Mouse (Mus musculus) c-Kit-positive CD71-positive TER-119-positive erythroid progenitor cells, embryonic 14.5 days (primary cell): ENCODE data around the gene Zdhhc20.
"Not testable (repeated sequence)": the region's sequence is repeated elsewhere in the genome, so short reads cannot be mapped to it uniquely, and the experiment has no call there.

Experiments used
- DNase-seq: peaks from one replicate; pipeline ENCODE4 v3.0.0-alpha.2; 2013; ENCODE audit warnings: low spot score

Gene Zdhhc20

DNA sequence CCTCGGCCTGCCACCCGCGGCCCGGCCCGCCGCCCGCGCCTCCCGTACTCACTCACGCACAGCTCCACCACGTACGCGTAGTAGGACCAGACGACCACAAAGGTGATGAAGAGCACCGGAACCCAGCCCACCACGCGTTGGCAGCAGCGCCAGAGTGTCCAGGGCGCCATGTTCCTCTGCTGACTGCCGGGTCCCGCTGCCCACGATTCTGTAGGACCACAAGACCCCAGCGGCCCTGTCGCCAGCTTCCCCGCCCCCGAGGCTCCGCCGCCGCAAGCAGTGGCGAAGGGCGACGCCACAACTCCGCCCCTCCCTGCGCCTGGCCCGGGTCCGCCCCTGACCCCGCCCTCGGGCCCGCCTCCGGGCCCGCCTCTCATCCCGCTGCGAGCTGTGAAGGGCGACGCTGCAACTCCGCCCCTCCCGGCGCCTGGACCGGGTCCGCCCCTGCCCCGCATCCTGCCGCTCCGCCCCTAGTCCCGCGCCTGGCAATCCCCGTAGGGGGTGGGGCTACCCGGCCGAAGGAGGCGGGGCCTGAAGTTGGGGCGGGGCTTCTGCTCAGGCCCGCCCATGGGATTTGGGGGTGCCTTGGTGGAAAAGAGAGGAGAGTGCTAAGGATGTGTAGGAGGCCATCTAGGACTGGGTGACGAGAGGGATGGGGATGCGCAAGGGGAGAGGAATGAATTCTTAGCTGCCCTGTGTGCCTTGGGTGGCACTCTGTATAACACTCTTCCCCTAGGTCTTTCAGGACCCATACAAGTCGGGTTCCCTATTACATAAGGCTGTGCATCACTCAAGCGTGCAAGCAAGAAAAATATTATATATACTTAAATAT lies at the start of gene Zdhhc20:
Zdhhc20 (minus strand) TSS at position 266 of the 832 bp plus-strand sequence.
- DNase-seq, result peak; percentile 92

DNA sequence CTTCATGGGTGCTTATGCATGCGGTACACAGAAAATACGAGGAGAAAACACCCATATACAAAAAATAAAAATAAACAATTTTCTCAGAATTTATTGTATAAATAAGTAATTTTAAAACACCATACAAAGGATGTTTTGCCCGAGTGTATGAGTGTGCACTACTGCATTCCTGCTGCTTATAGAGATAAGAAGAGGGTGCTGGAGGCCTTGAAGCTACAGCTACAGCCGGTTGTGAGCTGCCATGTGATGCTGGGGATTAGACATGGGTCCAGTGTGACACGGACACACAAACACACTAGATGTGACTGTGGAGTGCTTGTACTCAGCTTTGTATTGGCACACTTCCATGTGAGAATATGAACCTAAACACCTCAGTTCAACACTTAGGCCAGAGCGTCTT lies 47.2 kb upstream of the Zdhhc20 start:
- DNase-seq, result no peak

DNA sequence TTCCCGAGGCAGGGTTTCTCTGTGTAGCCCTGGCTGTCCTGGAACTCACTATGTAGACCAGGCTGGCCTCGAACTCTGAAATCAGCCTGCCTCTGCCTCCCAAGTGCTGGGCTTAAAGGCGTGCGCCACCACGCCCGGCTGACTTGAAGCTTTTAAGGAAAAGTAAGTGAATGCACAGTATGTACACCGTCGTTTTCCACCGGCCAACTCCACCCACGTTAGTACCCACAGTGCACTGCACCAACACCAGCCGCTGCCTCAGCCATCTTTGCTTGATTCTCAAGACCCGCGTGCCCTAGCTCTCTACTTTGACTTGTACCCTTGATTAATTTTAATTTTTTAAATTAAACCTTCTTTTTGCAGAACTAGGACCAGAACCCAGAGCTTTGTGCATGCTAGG lies 44.6 kb upstream of the Zdhhc20 start:
- DNase-seq, result no peak

DNA sequence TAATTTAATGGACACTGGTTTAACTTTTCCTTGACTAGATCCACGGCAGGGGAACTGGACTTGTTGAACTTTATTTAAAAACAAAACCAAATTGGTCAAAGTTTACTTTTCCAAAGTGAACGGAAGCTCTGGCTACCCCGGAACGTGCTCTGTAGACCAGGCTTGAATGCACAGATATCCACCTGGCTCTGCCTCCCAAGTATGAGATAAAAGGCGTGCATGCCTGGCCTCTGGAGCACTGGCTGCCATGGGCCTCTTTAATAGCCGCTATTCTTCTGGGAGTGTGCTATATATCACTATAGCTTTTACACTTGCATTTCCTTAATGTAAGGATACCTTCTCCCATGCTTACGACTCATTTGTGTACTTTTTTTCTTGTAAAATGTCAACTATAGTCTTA lies 43.5 kb upstream of the Zdhhc20 start:
- no peak for DNase-seq

DNA sequence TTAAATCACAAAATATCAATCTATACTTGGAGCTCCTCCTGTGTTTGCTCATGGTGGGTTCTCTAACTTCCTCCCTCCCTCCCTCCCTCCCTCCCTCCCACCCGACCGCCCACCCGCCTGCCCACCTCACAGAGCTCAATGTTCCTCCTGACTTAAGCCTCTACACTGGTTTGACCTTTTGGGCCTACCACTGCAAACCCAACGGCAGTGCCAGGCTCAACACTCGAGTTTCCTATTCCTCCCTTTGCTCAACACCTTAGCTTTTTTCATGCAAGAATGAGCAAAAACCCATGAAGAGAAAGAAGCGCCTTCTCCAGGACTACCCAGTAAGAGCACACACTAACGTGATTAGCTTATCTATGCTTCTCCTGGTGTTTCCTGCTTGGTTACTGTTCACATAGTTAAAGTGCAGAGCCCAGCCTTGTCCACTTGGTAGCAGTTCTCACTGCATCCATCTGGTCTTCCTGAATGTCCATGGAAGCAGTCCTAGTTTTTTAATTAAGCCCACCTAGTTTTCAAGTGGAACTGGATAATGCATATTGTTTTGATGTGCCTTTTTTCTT lies 42.9 kb upstream of the Zdhhc20 start:
- DNase-seq, result peak; percentile 49

DNA sequence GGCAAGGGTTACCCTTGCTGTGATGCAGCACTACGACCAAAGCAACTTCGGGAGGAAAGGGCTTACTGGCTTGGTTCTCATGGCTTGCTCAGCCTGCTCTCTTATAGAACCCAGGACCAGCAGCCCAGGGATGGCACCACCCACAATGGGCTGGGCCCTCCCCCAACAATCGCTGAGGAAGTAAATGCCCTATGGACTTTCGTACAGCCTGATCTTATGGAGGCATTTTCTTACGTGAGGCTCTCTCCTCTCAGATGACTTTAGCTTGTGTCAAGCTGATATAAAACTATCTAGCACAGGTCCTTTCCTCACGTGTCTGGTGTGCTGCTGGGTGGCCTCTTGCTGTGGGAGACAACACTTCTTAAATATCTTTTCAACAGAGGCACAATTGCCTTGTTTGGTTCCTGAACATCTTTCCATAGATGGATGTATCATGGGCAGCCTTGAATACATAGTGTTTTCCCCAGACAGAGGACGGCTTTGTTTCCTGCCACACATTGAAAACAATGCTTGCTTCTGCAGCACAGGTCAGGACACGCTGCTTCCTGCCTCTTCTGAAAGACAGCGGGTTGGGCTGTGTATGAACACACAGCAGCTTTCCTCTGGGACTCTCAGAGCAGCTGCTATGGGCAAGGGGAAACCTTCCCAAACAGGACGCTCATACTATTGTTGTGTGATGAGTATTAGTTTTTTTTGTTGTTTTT lies 31.5 kb upstream of the Zdhhc20 start:
- no peak for DNase-seq

DNA sequence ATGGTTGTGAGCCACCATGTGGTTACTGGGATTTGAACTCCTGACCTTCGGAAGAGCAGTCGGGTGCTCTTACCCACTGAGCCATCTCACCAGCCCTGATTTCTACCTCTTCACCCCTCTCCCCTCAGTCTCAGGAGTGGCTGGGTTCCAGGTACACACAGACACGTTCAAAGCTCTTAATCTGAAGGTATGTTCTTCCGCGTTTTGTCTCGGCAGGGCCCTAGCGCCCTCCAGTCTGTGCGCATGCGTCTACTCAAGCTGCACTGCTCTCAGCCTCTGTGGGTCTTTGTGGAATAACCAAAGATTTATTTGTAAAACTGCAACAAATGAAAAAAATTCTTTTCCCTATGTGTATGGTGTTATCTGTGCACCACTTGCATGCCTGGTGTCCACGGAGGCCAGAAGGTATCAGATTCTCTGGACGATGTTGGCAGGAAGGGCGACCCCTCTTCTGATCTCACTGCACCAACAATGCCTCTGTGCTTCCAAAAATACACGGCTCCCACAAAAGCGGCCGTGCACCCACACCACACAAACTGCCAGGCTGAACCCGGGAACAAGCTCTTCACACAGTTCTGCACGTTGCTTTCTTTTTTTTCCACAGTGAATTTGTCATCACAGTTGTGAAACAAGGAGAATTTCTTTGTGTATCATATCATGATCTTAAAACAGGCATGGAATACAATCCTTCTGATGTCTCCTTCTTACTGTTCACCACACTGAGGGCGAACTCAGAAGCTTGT lies 30.7 kb upstream of the Zdhhc20 start:
- no peak for DNase-seq

DNA sequence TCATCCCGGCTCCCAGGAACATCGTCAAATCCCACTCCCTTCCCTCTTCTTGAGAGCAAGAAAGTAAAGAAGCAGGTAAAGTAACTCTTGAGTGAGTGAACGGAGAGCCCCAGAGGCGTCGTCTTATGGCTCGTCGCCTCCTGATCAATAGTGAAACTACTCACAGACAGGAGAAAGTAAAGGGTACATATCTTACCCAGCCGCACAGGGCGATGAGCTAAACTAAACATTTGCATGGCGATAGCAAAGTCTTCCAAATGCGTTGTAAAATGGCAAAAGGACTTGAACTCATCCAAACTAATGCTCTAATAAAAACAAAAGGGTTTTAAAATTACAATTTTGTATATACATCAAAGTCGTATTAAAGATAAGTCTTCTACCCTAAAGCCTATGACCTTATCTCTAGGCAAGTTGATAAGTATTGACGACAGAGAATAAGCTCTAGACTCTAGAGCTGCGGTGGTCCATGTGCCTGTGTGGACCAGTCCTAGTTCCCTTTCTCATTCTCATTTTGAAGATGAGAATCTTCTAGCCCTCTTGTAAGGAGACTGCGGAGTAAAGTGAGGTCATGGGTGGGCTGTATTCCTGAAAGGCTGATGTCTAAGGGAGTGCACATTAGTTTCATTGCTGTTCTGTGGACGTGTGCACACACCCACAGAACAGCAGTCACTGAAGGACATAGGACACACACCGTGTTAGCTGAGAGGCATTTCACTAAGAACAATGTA lies 29.2 kb upstream of the Zdhhc20 start:
- no peak for DNase-seq

DNA sequence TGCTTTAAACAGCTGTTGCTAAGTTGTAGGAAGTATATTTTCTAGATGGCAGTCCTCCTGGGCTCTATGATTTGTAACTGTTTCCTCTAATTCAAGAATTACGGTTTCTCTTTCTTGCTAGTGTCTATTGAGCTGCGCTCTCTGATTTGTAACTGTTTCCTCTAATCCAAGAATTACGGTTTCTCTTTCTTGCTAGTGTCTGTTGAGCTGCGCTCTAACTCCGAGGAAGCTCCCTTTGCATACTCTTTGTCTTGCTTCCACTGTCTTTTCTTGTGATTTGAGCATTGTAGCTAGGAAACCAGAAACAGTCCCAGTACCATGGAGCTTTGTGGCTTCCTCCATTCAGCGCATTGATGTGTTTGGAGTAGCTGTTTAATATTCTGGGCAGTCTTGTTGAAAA lies 25.3 kb upstream of the Zdhhc20 start:
- DNase-seq, result no peak

DNA sequence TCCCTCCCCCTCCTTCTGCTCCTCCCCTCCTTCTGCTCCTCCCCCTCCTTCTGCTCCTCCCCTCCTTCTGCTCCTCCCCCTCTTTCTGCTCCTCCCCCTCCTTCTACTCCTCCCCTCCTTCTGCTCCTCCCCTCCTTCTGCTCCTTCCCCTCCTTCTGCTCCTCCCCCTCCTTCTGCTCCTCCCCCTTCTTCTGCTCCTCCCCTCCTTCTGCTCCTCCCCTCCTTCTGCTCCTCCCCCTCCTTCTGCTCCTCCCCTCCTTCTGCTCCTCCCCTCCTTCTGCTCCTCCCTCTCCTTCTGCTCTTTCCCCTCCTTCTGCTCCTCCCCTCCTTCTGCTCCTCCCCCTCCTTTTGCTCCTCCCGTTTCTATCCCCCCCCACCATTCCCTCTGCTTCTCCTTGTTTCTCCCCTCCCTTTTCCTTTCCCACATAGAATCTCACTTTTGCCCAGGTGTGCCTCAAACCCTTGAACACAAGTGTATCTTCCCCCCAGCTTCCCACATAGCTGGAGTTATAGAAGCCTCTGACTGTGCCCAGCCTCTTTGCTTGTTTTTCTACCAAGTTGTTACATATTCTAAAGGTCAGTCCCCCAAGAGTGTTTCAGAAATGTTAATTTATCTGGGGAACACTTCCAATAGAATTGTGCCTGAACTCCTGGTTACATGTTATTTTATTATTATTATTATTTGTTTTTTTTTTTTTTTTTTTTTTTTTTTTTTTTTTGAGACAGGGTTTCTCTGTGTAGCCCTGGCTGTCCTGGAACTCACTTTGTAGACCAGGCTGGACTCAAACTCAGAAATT lies 22.3 kb upstream of the Zdhhc20 start:
- not testable (repeated sequence) for DNase-seq

DNA sequence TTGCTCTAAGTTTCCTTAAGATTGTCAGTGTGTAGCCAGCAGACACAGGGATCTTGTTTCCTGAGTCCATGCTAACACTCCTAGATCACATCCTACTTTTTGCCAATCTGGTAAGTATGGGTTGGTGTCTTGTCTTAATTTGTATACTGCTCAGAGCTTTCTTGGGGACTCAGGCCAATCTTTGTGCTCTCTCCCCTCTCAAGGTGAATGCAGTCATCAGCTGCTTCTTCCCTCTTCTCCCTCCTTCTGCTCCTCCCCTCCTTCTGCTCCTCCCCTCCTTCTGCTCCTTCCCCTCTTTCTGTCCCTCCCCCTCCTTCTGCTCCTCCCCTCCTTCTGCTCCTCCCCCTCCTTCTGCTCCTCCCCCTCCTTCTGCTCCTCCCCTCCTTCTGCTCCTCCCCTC lies 21.7 kb upstream of the Zdhhc20 start:
- not testable (repeated sequence) for DNase-seq

DNA sequence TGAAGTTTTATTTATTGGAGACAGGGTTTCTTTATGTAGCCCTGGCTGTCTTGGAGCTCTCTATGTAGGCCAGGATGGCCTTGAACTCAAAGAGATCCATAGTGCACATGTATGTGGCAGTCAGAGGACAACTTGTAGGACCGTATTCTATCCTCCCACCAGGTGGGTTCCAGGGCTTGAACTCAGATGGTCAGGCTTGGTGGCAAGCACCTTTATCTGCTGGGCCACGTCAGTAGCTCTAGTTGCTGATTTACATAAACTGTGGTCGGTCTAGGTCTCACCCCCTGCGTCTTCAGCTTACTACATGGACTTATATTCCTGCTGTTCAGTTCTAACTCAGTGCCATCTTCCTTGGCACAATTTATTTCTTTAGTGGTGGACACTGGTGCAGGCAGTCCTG lies 21.2 kb upstream of the Zdhhc20 start:
- DNase-seq, result no peak

DNA sequence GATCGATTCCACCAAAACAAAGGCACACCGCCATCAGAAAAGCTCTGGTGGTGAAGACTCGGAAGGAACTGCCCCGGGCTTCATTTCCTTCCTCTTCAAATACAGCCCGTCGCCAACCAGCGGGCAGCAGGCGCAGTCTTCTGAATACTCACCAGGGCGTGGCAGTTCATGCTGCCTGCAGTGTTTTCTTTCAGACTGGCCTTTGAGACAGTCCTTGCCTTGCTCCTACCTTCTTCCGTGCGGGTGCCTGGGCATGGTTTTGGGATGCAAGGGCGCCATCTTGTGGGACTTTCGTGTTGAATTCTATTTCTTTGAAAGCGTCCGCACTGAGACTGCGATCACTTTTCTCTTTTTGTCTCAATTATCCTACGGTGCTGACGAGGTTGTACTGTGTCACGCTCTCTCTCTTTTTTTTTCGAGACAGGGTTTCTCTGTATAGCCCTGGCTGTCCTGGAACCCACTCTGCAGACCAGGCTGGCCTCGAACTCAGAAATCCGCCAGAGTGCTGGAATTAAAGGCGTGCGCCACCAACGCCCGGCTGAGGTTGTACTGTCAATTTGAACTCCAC lies 20.5 kb upstream of the Zdhhc20 start:
- DNase-seq, result peak; percentile 86

DNA sequence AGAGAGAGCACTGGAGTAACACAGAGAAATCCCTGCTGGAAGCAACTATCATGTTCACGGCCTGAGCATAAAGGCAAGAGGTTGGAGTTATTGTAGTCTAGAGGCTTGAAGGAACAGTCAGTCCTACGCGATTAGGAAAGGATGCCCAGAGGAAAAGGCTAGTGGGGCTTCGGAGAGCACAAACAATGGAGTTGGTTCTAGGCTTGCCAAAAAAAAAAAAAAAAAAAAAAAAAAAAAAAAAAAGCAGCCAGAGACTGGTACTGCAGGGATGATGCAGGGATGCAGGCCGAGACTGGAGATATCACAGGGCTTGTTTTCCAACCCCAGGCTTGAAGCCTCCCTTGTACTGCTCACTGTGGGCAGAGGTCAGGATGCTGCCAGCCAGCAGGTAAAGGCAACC lies 19.2 kb upstream of the Zdhhc20 start:
- DNase-seq, result no peak

DNA sequence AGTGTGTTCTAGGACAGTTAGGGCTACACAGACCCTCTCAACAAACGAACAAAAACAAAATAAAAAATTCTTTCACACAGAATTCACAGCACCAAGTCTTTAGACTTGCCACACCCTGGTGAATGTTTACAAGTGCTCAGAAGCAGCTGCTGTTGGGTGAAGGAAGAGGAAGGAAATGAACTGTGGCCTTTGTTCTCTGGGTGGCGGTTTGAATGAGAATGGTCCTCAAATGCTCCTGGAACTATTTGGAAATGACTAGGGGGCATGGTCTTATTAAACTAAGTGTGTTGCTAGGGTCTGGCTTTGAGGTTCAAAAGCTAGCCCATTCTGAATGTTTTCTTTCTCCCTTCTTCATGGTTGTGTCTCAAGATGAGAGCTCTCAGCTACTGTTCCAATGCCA lies 18.4 kb upstream of the Zdhhc20 start:
- DNase-seq, result no peak

DNA sequence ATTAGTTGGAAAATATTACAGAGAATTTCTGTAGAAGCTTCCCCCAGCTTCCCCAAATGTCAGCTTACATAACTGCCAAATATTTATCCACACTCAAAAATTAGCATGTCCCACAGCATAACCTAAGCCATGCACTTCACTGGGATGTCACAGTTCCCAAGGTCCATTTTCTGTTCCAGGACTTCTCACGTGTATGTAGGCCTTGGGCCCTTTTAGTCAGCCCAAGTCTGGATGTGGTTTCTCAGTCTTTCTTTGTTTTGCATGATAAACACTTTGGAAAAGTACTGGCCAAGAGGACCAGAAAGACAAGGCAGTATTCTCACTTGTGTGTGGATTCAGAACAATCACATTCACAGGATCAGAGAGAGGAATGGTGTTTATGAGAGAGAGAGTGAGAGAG lies 11.9 kb upstream of the Zdhhc20 start:
- DNase-seq, result no peak

DNA sequence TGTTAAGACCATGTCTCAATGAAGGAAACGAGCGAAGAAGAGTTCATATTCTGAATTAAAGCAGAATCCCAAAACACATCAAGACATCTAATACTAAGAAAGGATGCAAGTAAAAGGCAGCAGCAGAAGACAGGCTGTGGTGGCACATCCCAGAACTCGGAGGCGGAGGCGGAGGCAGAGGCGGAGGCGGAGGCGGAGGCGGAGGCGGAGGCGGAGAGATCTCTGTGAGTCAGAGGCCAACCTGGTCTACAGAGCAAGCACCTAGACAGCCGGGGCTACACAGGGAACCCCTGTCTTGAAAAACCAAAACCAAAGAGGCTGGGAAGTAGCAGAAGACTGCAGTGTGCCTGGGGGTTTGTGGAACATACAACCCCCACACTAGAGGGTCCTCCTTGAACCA lies 6.8 kb upstream of the Zdhhc20 start:
- no peak for DNase-seq

DNA sequence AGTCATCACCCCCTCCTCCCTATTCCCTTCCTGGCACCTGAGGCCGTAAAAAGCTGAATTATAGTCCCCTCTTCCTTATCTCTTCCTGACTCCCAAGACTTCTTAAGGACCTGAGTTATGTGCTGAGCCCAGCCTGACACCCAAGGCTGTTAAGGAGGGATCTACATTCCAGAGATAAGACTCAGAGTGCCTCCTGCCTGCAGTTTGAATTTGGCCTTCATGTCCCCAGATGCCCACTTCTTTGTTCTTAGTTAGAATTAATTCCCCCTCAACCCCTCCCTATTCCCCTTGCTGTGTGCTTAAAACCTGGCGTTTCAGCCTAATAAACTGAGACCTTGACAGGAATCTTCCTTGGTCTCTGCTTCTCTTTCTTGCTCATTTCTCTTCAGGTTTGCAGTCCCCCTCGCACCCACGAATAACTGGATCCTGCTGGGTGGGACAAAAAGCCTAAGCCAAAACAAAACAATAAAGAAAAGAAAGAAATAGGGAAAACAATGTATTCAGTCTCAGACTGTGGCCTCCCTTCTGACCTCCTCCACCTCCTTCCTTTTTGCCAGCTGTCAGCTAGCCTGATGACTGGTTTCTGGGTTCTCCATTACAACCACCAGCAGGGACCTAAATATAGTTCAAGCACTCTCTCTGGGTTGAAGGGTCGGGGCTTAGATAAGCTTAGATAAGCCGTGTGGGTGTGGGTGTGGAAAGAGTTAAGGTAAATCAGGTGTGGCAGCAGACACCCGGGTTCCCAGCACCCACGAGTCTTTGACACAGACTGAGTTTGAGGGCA lies 6.2 kb upstream of the Zdhhc20 start:
- DNase-seq, result not testable (repeated sequence)

DNA sequence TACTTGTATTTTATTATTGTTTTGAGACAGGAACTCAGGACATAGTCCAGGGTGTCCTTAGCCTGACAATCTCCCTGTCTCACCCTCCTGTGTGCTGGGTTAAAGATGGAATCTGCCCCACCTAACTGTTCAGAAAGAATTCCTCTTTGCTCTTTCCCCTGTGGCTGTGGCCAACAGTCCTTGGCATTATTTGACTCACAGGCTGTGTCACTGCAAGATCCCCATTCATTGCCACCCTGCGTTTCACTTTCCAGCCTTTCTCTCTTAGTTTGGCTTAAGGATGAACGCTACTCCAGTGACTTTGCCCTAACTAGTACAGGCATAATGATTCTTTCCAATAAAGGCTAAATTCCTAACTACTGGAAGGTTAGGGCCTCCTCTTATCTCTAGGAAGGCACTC lies 4.3 kb upstream of the Zdhhc20 start:
- no peak for DNase-seq

DNA sequence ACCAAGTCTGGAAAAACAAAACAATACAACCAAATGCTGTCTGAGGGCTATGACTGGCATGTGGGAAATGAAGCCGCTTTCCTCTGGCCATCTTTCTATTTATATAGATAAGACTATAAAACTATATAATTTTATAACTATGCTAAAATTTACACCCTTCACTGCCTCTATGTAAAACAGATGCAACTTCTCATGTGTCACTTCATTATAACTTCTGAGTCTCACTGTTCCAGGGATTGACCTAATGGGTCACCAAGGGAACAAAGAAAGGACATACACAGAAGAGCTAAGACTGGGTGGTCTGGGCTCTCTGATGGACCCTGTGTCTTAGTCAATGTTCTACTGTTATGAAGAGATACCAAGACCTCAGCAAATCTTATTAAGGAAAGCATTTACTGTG lies 2.9 kb upstream of the Zdhhc20 start:
- DNase-seq, result no peak
